Mouse (Mus musculus) heart, embryonic 13.5 days (tissue): ENCODE measurements around the gene Cnst. TPM values are rescaled to one million over a fixed set of nuclear protein-coding genes. Genes with fewer than 3 reads are reported as not detected.

Source experiments
- ATAC-seq: fragments of 200-750 bp; cut with Nextera tagmentation; 2 replicates; pipeline ENCODE4 v1.8.0; 2017; ENCODE audit warnings: moderate TSS enrichment; ENCODE audit not compliant: insufficient number of reproducible peaks, low FRiP score, low TSS enrichment; ENCODE audit errors: extremely low read depth
- H3K27ac ChIP-seq: fragments of 300-500 bp; sonication (generic); replicated peaks from 2 replicates; pipeline ENCODE4 v1.5.1; 2015; ENCODE audit warnings: moderate library complexity, mild to moderate bottlenecking, inconsistent platforms
- H3K27me3 ChIP-seq: fragments of 300-500 bp; sonication (generic); replicated peaks from 2 replicates; pipeline ENCODE4 v1.6.1; 2015; ENCODE audit warnings: mild to moderate bottlenecking, inconsistent platforms
- H3K36me3 ChIP-seq: fragments of 300-500 bp; sonication (generic); 2 replicates; pipeline ENCODE4 v1.6.1; 2015; ENCODE audit warnings: mild to moderate bottlenecking, inconsistent platforms
- H3K4me1 ChIP-seq: fragments of 300-500 bp; sonication (generic); 2 replicates; pipeline ENCODE4 v1.6.1; 2015; ENCODE audit warnings: inconsistent platforms
- H3K4me2 ChIP-seq: fragments of 300-500 bp; sonication (generic); 2 replicates; pipeline ENCODE4 v1.6.1; 2015; ENCODE audit warnings: inconsistent platforms, mild to moderate bottlenecking, moderate library complexity
- H3K4me3 ChIP-seq: fragments of 300-500 bp; sonication (generic); 2 replicates; pipeline ENCODE4 v1.5.1; 2015; ENCODE audit warnings: moderate library complexity, mild to moderate bottlenecking, inconsistent platforms
- H3K9ac ChIP-seq: fragments of 300-500 bp; sonication (generic); 2 replicates; pipeline ENCODE4 v1.6.1; 2015; ENCODE audit warnings: inconsistent platforms, mild to moderate bottlenecking, moderate library complexity
- H3K9me3 ChIP-seq: fragments of 300-500 bp; sonication (generic); 2 replicates; pipeline ENCODE4 v1.6.1; 2016; ENCODE audit warnings: inconsistent platforms
- WGBS: fragments of 180-500 bp; shearing (Covaris S2); methylation state at CpG from one replicate; pipeline ENCODE4 v1.1.7; 2015; ENCODE audit warnings: mixed read lengths; 5-methylcytosine and 5-hydroxymethylcytosine counted together
- polyA plus RNA-seq: library from polyadenylated mRNA; unstranded; fragments of >200 nt; fragmentation: Nextera tagmentation; extraction: Ambion mirVana; gene quantifications from 2 replicates; pipeline ENCODE4 v1.2.1, GENCODE M21; 2015

Cnst gene
- polyA plus RNA-seq, 1 experiment from 2014 or later: 16.0 TPM

DNA sequence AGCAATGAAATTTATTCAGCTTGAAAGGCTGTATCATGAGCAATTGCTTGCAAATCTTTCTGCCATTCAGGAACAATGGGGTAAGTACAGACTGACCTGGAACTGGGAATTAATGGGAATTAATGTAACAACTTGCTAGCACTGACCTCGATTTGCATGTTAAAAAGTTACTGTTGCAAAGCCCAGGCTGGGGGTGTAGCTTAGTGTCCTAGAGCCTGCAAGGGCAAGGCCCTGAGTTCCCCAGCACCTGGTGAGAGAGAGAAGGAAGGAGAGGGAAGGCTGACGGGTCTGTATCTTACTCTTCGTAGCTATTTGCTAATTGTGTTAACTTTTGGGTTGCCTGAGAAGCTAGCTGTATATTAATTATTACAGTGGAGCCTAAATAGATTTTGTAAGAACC is 58.4 kb downstream of the Cnst start:
- H3K36me3 ChIP-seq: no peaks in the 10 kb centered on the region
- peak overlapping the region; percentile 36; the same call in 1 of the 2 replicates for H3K27ac ChIP-seq
- H3K9me3 ChIP-seq: no peaks in the 10 kb centered on the region
- H3K9ac ChIP-seq: no peak overlapping the region
- no peak overlapping the region for H3K4me2 ChIP-seq
- H3K4me3 ChIP-seq: no peak overlapping the region
- H3K27me3 ChIP-seq: no peaks in the 10 kb centered on the region
- no peak for ATAC-seq
- peaks cover 26% of the 10 kb centered on the region for H3K4me1 ChIP-seq
- 57% methylated on average over 3 of the region's 3 CpGs for WGBS

- WGBS: 26% methylated on average over 9 of the region's 9 CpGs
- peak overlapping the region; percentile 93 for H3K27ac ChIP-seq
- peak overlapping the region; percentile 44 for H3K4me2 ChIP-seq
- H3K4me3 ChIP-seq: no peak overlapping the region
- no peaks in the 10 kb centered on the region for H3K9me3 ChIP-seq
- H3K4me1 ChIP-seq: peaks cover 33% of the 10 kb centered on the region
- peak overlapping the region; percentile 67 for H3K9ac ChIP-seq
- no peak for ATAC-seq
- no peaks in the 10 kb centered on the region for H3K27me3 ChIP-seq
- H3K36me3 ChIP-seq: peaks cover 14% of the 10 kb centered on the region
Observed at GRCm38 (mm10) chr1:179606004-179606723, 60.0 kb downstream of the Cnst start.

DNA sequence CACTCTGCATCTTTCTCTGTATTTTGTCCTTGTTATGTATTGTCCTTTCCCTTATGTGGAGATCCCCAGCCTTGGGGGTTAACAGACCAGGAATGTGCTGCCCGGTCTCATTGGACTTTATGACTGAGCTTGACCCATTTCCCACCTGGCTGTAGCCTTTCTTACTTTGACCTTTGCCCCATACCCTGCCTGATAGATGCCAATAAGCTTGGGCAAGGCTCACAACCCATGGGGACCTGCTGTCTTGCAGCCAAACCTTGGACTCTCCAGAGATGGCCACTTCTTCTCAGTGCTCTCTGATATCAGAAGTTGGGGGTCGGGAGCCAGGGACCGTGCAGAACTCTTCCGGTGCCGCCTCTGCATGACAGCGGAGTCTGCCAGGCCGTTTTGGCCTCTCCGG is 62.4 kb downstream of the Cnst start:
- Histone ChIP-seq H3K4me3 (no peak overlapping the region), H3K9me3 (no peaks in the 10 kb centered on the region), H3K4me2 (no peak overlapping the region), H3K27ac (no peak overlapping the region), H3K4me1 (peaks cover 36% of the 10 kb centered on the region), H3K36me3 (peaks cover 19% of the 10 kb centered on the region), H3K27me3 (no peaks in the 10 kb centered on the region), H3K9ac (no peak overlapping the region)
- 80% methylated on average over 8 of the region's 8 CpGs for WGBS
- ATAC-seq: no peak

- ATAC-seq: no peak
- peaks cover 30% of the 10 kb centered on the region for H3K4me1 ChIP-seq
Observed at GRCm38 (mm10) chr1:179609724-179610505, 63.7 kb downstream of the Cnst start.

GRCm38 (mm10) chr1:179611182-179611581 is 65.0 kb downstream of the Cnst start:
- Histone ChIP-seq H3K27ac (no peak overlapping the region), H3K9me3 (no peaks in the 10 kb centered on the region), H3K4me1 (peaks cover 19% of the 10 kb centered on the region), H3K4me3 (no peak overlapping the region), H3K9ac (no peak overlapping the region), H3K4me2 (no peak overlapping the region), H3K27me3 (no peaks in the 10 kb centered on the region), H3K36me3 (peaks cover 28% of the 10 kb centered on the region)
- no peak for ATAC-seq
- 59% methylated on average over 5 of the region's 5 CpGs for WGBS

More at GRCm38 (mm10) chr1:179609724-179610505, 63.7 kb downstream of the Cnst start:
- WGBS: 50% methylated on average over 26 of the region's 26 CpGs
- H3K9ac ChIP-seq: peak overlapping the region; percentile 30; the same call in 1 of the 2 replicates
- no peaks in the 10 kb centered on the region for H3K27me3 ChIP-seq
- no peak overlapping the region for H3K4me3 ChIP-seq
- H3K27ac ChIP-seq: no peak overlapping the region
- H3K36me3 ChIP-seq: peaks cover 23% of the 10 kb centered on the region
- H3K4me2 ChIP-seq: peak overlapping the region; percentile 8; the same call in 1 of the 2 replicates
- no peaks in the 10 kb centered on the region for H3K9me3 ChIP-seq

GRCm38 (mm10) chr1:179612418-179612817 is 66.2 kb downstream of the Cnst start:
- peaks cover 18% of the 10 kb centered on the region for H3K4me1 ChIP-seq
- 91% methylated on average over 6 of the region's 6 CpGs for WGBS
- ATAC-seq: no peak
- no peak overlapping the region for H3K9ac ChIP-seq
- no peak overlapping the region for H3K4me3 ChIP-seq
- H3K4me2 ChIP-seq: no peak overlapping the region
- H3K9me3 ChIP-seq: no peaks in the 10 kb centered on the region
- H3K27me3 ChIP-seq: no peaks in the 10 kb centered on the region
- H3K36me3 ChIP-seq: peaks cover 29% of the 10 kb centered on the region
- no peak overlapping the region for H3K27ac ChIP-seq

DNA sequence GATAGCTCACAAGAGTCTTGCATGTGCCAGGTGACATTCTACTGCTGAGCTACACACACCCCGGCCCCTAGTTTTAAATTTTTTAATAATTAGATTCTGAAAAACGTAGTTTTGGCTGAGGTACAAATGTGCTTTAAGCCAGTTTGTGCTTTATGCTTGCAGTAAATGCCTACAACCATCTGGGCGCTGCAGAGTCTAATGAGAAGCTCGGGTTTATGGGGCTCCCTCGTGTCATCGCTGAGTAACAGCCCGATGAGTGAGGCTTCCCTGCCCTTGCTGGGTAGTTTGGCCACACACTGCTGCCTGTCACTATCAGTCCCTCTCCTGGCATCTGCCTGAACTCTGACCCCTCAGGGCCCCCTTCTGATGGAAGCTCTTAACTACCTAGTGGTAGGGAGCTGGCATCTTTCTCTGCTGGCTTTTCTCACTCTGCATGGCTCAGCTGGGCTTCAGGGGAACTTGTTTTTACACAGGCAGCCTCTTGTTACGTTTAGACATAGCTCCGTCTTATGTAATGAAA is 66.9 kb downstream of the Cnst start:
- whole genome bisulfite sequencing: 66% methylated on average over 9 of the region's 9 CpGs
- Histone ChIP-seq H3K9ac (0 out of 2 replicates have a peak overlapping the region, but pooled peaks have one; percentile 7), H3K27me3 (no peaks in the 10 kb centered on the region), H3K9me3 (no peaks in the 10 kb centered on the region), H3K27ac (no peak overlapping the region), H3K4me3 (no peak overlapping the region), H3K4me2 (no peak overlapping the region), H3K4me1 (peaks cover 18% of the 10 kb centered on the region), H3K36me3 (peaks cover 29% of the 10 kb centered on the region)
- ATAC-seq: no peak

- Histone ChIP-seq H3K4me3 (no peak overlapping the region), H3K9me3 (no peaks in the 10 kb centered on the region), H3K9ac (no peak overlapping the region), H3K36me3 (peaks cover 15% of the 10 kb centered on the region), H3K27ac (no peak overlapping the region), H3K4me2 (no peak overlapping the region), H3K4me1 (peaks cover 21% of the 10 kb centered on the region), H3K27me3 (no peaks in the 10 kb centered on the region)
- no peak for ATAC-seq
- WGBS: 78% methylated on average over 7 of the region's 7 CpGs
Observed at GRCm38 (mm10) chr1:179617426-179617825, 71.3 kb downstream of the Cnst start.

DNA sequence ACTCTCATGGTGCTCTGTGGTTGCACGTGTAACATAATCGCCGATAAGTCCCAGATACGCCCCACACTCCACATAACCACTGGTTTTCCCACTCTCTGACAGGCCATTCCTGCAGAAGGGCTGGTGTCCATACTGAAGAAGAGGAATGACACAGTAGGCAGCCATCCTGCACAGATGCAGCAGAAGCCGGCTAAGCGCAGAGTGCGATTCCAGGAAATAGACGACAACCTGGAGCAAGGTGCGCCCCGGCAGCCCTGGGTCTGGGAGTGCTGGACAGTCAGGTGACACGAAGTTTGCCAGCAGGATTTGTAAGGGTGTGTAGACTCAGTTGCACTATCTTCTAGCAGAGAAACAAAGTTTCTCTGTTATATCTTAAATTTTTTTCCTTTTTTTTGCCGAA is 76.5 kb downstream of the Cnst start:
- WGBS: 89% methylated on average over 12 of the region's 12 CpGs

DNA sequence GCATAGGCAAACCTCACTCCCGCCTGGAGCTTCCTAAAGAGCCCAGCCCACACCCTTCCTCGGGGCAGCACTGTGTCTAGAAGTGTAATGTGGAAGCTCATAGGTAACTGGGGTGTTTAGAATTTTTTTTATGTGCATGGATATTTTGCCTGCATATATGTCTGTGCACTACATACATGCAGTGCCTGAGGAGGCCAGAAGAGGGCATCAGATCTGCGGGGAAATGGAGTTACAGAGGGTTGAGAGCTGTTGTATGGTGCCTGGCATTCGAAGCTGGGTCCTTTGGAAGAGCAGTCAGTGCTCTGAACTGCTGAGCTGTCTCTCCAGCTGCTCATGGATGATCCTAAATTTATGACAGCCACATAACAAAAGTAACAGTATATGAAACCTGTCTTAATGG is 77.5 kb downstream of the Cnst start:
- Histone ChIP-seq H3K4me2 (no peak overlapping the region), H3K4me3 (no peak overlapping the region), H3K4me1 (peaks cover 30% of the 10 kb centered on the region), H3K9ac (no peak overlapping the region), H3K27ac (no peak overlapping the region), H3K27me3 (no peaks in the 10 kb centered on the region), H3K36me3 (peaks cover 34% of the 10 kb centered on the region), H3K9me3 (no peaks in the 10 kb centered on the region)
- WGBS: 59% methylated on average over 4 of the region's 4 CpGs
- ATAC-seq: no peak; the same call in 1 of the 2 replicates

More for the DNA sequence above, 76.5 kb downstream of the Cnst start:
- Histone ChIP-seq H3K4me3 (no peak overlapping the region), H3K27me3 (no peaks in the 10 kb centered on the region), H3K4me2 (no peak overlapping the region), H3K4me1 (peaks cover 20% of the 10 kb centered on the region), H3K36me3 (peaks cover 34% of the 10 kb centered on the region), H3K9me3 (no peaks in the 10 kb centered on the region), H3K9ac (no peak overlapping the region), H3K27ac (no peak overlapping the region)
- no peak for ATAC-seq

DNA sequence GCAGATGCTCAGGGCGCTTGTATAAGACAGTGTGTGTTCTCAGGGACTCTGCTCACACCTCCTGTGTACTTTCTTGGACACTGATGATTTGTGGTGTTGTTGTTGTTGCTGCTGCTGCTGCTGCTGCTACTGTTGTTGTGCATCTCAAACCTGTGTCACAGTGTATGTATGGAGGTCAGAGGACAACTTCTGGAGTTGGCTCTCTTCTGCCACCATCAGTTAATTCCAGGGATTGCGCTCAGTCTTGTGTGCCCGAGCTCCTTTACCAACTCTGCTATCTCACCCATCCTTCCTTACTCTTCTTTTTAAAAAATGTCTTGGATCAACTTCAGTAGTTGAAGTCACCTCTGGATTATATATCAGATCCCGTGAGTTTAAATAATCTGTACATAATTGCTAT is 78.2 kb downstream of the Cnst start:
- no peak overlapping the region for H3K4me3 ChIP-seq
- H3K27ac ChIP-seq: no peak overlapping the region
- peaks cover 33% of the 10 kb centered on the region for H3K4me1 ChIP-seq
- H3K36me3 ChIP-seq: peaks cover 31% of the 10 kb centered on the region
- ATAC-seq: no peak
- no peaks in the 10 kb centered on the region for H3K27me3 ChIP-seq
- no peaks in the 10 kb centered on the region for H3K9me3 ChIP-seq
- 64% methylated on average over 4 of the region's 4 CpGs for WGBS
- H3K9ac ChIP-seq: no peak overlapping the region
- no peak overlapping the region for H3K4me2 ChIP-seq
